Mouse (Mus musculus): ENCODE data around the gene Cracr2b. TPM values are rescaled to one million over a fixed set of nuclear protein-coding genes. Genes with fewer than 3 reads are reported as not detected.

Cracr2b gene
- polyA plus RNA-seq, 1 experiment from 2014 or later = 40.8 TPM

GRCm38 (mm10) chr7:141508160-141508559, 47.3 kb downstream of the Cracr2b start:
- Histone ChIP-seq H3K4me1 (no peaks in the 10 kb centered on the region), H3K36me3 (0 out of 2 replicates have a peak, but pooled peaks cover 4% of the 10 kb centered on the region), H3K27me3 (no peaks in the 10 kb centered on the region), H3K27ac (no peak overlapping the region), H3K4me2 (no peak overlapping the region), H3K9ac (no peak overlapping the region), H3K4me3 (no peak overlapping the region), H3K9me3 (no peaks in the 10 kb centered on the region)
- ATAC-seq (ENCODE audit: borderline replicate concordance, extremely low read depth, low FRiP score, low TSS enrichment) = no peak

- ATAC-seq (ENCODE audit: borderline replicate concordance, extremely low read depth, low FRiP score, low TSS enrichment) = no peak
- no peaks in the 10 kb centered on the region for H3K27me3 ChIP-seq
- no peak overlapping the region for H3K4me3 ChIP-seq
- H3K27ac ChIP-seq = no peak overlapping the region
- H3K4me1 ChIP-seq = no peaks in the 10 kb centered on the region
- whole genome bisulfite sequencing = 83% methylated on average over 5 of the region's 5 CpGs
- no peak overlapping the region for H3K9ac ChIP-seq
- 0 out of 2 replicates have a peak, but pooled peaks cover 4% of the 10 kb centered on the region for H3K36me3 ChIP-seq
- H3K4me2 ChIP-seq = no peak overlapping the region
- no peaks in the 10 kb centered on the region for H3K9me3 ChIP-seq
Measured at GRCm38 (mm10) chr7:141510196-141510595, 49.3 kb downstream of the Cracr2b start.

GRCm38 (mm10) chr7:141510681-141511191, 49.8 kb downstream of the Cracr2b start:
- Histone ChIP-seq H3K27ac (no peak overlapping the region), H3K9ac (no peak overlapping the region), H3K4me1 (no peaks in the 10 kb centered on the region), H3K4me2 (no peak overlapping the region), H3K27me3 (no peaks in the 10 kb centered on the region), H3K4me3 (no peak overlapping the region), H3K9me3 (no peaks in the 10 kb centered on the region), H3K36me3 (0 out of 2 replicates have a peak, but pooled peaks cover 4% of the 10 kb centered on the region)
- no peak for ATAC-seq (ENCODE audit: borderline replicate concordance, extremely low read depth, low FRiP score, low TSS enrichment)
- WGBS = 71% methylated on average over 8 of the region's 8 CpGs

Other genes starting within 250 kb of the Cracr2b start
- 1.1 and 1.3 TPM in 2 replicates for gene Lmntd2, start 247.0 kb upstream of the Cracr2b start, polyA plus RNA-seq (2015; fragmentation: Nextera tagmentation; extraction: Ambion mirVana)
- gene Rassf7, start 245.2 kb upstream of the Cracr2b start, polyA plus RNA-seq (2015; fragmentation: Nextera tagmentation; extraction: Ambion mirVana) = 59.7 and 62.6 TPM in 2 replicates
- 71.8 and 71.9 TPM in 2 replicates for gene Phrf1, start 232.3 kb upstream of the Cracr2b start, polyA plus RNA-seq (2015; fragmentation: Nextera tagmentation; extraction: Ambion mirVana)
- 3.0 and 4.6 TPM in 2 replicates for gene Irf7, start 194.6 kb upstream of the Cracr2b start, polyA plus RNA-seq (2015; fragmentation: Nextera tagmentation; extraction: Ambion mirVana)
- gene Cdhr5, start 184.3 kb upstream of the Cracr2b start, polyA plus RNA-seq (2015; fragmentation: Nextera tagmentation; extraction: Ambion mirVana) = not detected in 2 replicates
- 2.3 and 2.6 TPM in 2 replicates for gene Sct, start 182.0 kb upstream of the Cracr2b start, polyA plus RNA-seq (2015; fragmentation: Nextera tagmentation; extraction: Ambion mirVana)
- 0.49 and 0.57 TPM in 2 replicates for gene Drd4, start 169.1 kb upstream of the Cracr2b start, polyA plus RNA-seq (2015; fragmentation: Nextera tagmentation; extraction: Ambion mirVana)
- 56.0 and 56.2 TPM in 2 replicates for gene Deaf1, start 133.4 kb upstream of the Cracr2b start, polyA plus RNA-seq (2015; fragmentation: Nextera tagmentation; extraction: Ambion mirVana)
- 42.3 and 45.8 TPM in 2 replicates for gene Tmem80, start 133.4 kb upstream of the Cracr2b start, polyA plus RNA-seq (2015; fragmentation: Nextera tagmentation; extraction: Ambion mirVana)
- gene Eps8l2, start 122.2 kb upstream of the Cracr2b start, polyA plus RNA-seq (2015; fragmentation: Nextera tagmentation; extraction: Ambion mirVana) = 29.1 and 29.8 TPM in 2 replicates
- gene Taldo1, start 68.9 kb upstream of the Cracr2b start, polyA plus RNA-seq (2015; fragmentation: Nextera tagmentation; extraction: Ambion mirVana) = 281 and 293 TPM in 2 replicates
- 50.8 and 51.8 TPM in 2 replicates for gene Gatd1, start 47.0 kb upstream of the Cracr2b start, polyA plus RNA-seq (2015; fragmentation: Nextera tagmentation; extraction: Ambion mirVana)
- 0.52 and 0.90 TPM in 2 replicates for gene Cend1, start 31.6 kb upstream of the Cracr2b start, polyA plus RNA-seq (2015; fragmentation: Nextera tagmentation; extraction: Ambion mirVana)
- 24.9 and 25.1 TPM in 2 replicates for gene Slc25a22, start 23.2 kb upstream of the Cracr2b start, polyA plus RNA-seq (2015; fragmentation: Nextera tagmentation; extraction: Ambion mirVana)
- gene Pidd1, start 17.1 kb upstream of the Cracr2b start, polyA plus RNA-seq (2015; fragmentation: Nextera tagmentation; extraction: Ambion mirVana) = 14.4 and 15.8 TPM in 2 replicates
- 1,155 and 1,294 TPM in 2 replicates for gene Rplp2, start 13.7 kb upstream of the Cracr2b start, polyA plus RNA-seq (2015; fragmentation: Nextera tagmentation; extraction: Ambion mirVana)
- gene Pnpla2, start 5.9 kb upstream of the Cracr2b start, polyA plus RNA-seq (2015; fragmentation: Nextera tagmentation; extraction: Ambion mirVana) = 35.9 and 41.6 TPM in 2 replicates
- 24.4 and 30.7 TPM in 2 replicates for gene Cd151, start 6.3 kb downstream of the Cracr2b start, polyA plus RNA-seq (2015; fragmentation: Nextera tagmentation; extraction: Ambion mirVana)
- gene Polr2l, start 14.0 kb downstream of the Cracr2b start, polyA plus RNA-seq (2015; fragmentation: Nextera tagmentation; extraction: Ambion mirVana) = 66.9 and 69.2 TPM in 2 replicates
- gene Tspan4, start 14.1 kb downstream of the Cracr2b start, polyA plus RNA-seq (2015; fragmentation: Nextera tagmentation; extraction: Ambion mirVana) = 96.9 and 100 TPM in 2 replicates
- 39.5 and 40.9 TPM in 2 replicates for gene Chid1, start 78.8 kb downstream of the Cracr2b start, polyA plus RNA-seq (2015; fragmentation: Nextera tagmentation; extraction: Ambion mirVana)
- gene Ap2a2, start 101.1 kb downstream of the Cracr2b start, polyA plus RNA-seq (2015; fragmentation: Nextera tagmentation; extraction: Ambion mirVana) = 69.1 and 73.4 TPM in 2 replicates
- 0.07 and 0.11 TPM in 2 replicates for gene Muc6, start 194.2 kb downstream of the Cracr2b start, polyA plus RNA-seq (2015; fragmentation: Nextera tagmentation; extraction: Ambion mirVana)
- gene Muc2, start 229.2 kb downstream of the Cracr2b start, polyA plus RNA-seq (2015; fragmentation: Nextera tagmentation; extraction: Ambion mirVana) = 0.08 and 0.37 TPM in 2 replicates

All from lung, embryonic 15.5 days (tissue).